Mouse (Mus musculus) left cerebral cortex, adult 18-20 months (tissue): ENCODE data around the gene Acvr1b. TPM values are rescaled to one million over a fixed set of nuclear protein-coding genes. Genes with fewer than 3 reads are reported as not detected.

Source experiments
- DNase-seq, 2 experiments: peaks; one replicate each; pipeline ENCODE4 v3.0.0; 2021 to 2022; ENCODE audit warnings: low spot score in 2 of 2, mixed read lengths in 1 of 2
- total RNA-seq, 2 experiments: library from RNA; stranded (reverse); gene quantifications; 2 replicates each; pipeline ENCODE4 v1.2.3; 2021

Gene Acvr1b
- total RNA-seq, 2 experiments from 2014 or later: 102 to 112 TPM

DNA sequence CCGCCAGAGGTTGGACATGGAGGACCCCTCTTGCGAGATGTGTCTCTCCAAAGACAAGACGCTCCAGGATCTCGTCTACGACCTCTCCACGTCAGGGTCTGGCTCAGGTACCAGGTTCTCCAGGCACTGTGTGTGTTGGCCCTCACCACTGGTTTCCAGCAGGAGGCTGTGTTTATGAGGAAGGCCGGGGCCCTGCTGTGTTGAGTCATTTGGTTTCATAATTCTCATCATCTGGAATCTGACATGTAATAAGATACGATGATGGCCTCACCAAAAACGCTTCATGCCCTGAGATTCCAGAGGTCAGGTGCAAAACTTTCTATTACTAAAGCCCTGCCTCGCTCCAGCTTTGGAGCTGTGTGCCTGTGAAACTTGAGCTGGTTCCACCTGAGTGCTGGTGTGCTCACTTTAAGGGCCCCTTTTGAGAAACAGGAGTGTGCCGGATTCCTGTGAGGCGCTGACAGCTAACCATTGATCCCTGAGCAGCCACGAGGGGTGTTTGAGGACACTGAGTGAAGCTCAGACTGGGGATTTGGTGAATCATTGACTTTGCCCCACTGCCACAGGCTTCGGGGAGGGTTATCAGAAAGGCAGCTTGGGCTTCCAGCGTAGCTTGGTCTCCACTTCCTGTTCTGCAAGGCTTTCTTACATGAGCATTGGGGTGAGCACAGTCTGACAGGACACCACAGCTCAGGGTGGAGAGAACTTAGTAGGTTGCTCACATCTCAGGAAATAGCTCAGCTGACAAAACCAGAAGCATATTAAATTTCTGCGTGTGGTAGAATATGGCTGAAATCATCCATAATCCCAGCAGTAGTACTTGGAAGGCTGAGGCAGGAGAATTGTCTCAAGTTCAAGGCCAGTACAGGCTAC is 21.3 kb downstream of the Acvr1b start:
- no peak for DNase-seq

DNA sequence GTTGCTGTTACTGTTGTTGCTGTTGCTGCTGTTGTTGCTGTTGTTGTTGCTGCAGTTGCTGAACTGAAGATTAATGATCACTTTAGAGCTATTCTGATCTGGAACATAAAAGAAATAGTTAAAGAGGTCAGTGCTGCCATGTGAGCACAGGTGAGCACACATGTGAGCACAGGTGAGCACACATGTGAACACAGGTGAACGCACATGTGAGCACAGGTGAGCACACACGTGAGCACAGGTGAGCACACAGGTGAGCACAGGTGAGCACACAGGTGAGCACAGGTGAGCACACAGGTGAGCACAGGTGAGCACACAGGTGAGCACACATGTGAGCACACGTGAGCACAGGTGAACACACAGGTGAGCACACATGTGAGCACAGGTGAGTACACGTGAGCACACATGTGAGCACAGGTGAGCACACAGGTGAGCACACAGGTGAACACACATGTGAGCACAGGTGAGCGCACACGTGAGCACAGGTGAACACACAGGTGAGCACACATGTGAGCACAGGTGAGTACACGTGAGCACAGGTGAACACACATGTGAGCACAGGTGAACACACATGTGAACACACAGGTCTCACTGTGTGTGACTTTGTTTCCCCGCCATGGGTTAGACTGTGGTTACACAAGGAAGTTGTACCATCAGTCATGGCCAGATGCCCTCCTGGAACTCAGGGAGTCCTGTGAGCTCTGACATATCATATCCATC is 22.4 kb downstream of the Acvr1b start:
- no peak for DNase-seq

DNA sequence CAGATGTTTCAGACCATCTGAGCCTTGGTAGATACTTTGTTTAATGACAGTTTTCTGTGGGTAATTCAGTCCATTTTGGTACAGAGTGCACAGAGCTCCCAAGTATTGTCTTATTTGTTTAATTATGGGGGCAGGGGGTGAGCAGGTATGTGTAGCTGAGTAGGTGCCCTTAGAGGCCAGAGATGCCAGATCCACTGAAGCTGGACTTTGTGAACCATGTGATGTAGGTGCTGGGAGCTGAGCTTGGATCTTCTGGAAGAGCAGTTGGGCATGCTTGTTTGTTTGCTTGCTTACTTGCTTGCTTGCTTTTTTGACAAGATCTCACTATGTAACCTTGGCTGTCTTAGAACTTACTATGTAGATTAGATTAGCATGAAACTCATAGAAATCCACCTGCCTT is 23.1 kb downstream of the Acvr1b start:
- no peak for DNase-seq

DNA sequence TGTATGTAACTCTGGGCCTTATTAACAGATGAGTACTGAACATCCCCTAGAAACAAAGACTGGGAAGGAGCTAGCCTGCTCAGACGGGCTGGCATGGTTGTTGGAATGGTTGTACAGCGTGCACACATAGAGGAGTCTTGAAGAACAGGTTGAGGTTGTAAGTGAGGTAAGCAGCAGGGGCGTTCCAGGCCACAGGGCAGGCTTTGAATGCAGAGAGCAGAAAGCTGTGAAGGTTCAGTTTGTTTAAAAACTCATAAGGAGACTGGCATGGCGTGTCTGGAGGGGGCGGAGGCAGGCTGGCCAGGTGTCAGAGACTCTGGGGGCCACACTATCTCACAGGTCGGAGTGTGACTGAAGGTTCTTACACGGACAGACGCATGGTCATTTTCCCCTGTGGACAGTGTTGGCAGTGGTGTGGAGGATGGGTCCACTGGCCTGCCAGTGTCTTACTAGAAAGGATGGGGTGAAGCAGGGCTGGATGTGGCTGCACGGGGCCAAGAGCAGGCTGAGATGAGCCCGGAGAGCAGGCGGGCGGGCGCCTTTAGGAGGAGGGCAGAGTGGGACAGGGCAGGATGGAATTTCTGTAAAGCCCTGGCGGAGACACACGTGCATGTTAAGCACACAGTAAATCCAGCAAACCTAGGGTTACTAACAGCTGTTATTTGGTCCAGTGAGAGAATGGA is 23.8 kb downstream of the Acvr1b start:
- no peak for DNase-seq

DNA sequence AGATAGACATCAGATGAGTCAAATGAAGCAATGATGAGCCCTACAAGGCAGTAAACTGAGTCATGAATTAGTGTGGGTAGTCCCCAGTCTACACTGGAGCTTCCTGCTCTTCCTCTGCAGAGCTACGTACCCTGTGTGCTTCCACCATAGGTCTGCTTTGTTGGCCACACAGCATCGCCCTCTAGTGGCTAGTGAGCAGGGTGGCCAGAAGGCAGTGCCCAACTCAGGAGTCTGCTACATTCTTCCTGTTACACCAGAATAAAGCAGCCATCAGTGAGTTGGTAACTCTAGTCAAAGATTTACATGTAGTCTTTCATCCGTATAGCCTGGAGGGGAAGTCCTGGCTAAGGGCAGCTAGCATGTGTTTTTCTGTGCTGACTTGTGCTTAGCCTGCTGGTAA is 24.4 kb downstream of the Acvr1b start:
- peak; percentile 69 to 73 for DNase-seq

DNA sequence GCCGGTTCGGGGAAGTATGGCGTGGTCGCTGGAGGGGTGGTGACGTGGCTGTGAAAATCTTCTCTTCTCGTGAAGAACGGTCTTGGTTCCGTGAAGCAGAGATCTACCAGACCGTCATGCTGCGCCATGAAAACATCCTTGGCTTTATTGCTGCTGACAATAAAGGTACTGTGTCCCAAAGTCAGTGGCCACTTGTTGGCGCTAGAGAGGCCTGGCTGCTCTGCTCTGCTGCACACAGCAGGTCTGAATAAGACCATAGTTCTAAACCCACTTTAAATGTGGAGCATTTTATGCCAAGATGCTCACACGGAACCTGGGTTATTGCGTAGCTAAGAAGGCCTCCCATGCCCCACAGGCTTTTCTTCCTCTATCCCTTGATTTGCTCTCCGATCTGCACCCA is 25.0 kb downstream of the Acvr1b start:
- DNase-seq: no peak

DNA sequence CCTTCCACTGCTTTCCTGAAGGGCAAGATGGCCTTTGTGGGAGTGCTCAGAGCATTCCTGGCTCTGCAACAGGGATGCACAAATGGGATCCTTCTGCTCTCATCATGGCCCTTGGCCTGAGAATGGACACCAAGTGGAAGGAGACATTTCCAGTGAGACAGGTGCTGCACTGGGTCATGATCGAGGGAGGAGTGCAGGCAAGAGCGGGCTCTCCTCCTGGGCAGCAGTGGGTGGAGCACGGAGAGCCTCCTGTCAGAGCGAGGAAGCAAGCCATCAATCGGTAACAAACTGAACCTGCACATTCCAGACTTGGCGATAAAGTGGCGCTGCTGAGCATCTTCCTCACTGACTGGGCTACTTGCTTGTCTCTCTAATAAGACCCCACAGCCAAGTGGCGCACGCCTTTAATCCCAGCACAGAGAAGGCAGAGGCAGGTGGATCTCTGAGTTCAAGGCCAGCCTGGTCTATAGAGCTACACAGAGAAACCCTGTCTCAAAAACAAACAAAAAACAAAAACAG is 27.0 kb downstream of the Acvr1b start:
- no peak for DNase-seq

DNA sequence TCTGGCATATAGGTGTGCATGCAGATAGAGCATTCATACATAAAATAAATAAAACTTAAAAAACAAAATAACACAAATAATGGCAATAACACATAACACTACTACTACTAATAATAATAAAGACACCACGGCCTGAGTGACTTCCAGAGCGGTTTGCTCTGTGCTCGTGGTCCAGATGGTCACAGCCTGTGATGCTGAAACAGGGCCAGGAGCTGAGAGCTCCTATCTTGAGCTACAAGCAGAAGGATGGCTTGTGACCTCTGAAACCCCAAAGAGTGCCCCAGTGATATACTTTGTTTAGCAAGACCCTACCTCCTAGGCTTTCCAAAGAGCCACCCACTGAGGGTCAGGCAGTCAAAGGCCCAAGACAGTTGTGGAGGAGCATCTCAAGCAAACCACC is 27.5 kb downstream of the Acvr1b start:
- DNase-seq: no peak

DNA sequence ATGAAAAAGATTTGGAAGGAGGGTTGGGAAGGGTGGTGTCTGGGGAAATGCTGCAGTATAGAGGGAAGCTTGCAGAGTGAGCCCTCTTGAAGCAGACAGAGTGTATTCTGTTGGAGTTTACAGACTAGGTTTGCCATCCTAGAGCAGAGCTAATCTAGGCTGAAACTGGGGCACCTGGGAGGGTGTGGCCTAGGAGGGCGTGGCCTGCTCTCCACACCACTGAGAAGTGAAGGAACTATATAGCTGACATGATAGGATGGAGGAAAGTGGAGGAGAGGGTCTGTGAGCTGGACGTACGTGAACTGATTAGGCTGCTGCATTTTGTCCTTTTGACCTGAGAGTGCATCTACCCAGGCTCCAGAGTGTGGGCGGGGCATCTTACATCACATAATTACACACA is 29.8 kb downstream of the Acvr1b start:
- DNase-seq: no peak

DNA sequence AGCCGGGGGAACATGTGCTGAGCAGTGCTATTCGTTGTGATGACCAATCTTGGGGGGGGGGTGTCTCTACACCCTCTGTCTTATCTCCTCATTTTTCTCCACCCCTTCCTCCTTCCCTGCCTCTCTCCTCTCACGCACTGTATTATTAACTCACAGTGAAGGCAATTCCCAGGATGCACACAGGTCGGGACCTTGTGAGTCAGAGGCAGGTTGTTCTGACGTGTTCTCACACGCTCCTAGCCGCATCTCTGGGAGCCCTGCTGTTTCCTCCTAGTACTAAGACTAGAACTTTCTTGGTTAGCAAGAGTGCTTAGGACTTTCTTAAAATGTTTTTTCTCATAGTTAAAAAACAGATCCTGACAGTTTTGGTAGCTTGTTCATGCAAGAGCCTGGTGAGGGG is 30.9 kb downstream of the Acvr1b start:
- no peak for DNase-seq

DNA sequence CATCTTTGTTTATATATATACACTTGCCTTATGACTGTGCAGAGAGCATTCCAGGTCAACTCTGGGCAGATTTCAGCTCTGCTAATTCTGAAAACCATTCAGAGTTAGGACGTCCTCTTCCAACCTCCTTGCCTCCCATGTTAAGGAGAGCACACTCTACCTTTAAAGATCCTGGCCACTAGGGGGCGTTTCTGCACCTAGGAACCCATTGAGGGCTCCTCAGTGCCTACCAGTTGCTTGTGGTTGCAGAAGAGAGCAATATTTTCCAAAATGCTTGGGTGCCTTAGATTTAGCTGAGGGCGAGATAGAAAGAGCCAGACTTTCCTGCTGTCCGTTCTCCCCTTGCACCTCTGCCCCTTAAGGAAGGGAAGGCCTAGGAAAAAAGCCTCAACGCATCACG is 36.4 kb downstream of the Acvr1b start:
- DNase-seq: peak in 1 of 2 experiments; percentile 78

DNA sequence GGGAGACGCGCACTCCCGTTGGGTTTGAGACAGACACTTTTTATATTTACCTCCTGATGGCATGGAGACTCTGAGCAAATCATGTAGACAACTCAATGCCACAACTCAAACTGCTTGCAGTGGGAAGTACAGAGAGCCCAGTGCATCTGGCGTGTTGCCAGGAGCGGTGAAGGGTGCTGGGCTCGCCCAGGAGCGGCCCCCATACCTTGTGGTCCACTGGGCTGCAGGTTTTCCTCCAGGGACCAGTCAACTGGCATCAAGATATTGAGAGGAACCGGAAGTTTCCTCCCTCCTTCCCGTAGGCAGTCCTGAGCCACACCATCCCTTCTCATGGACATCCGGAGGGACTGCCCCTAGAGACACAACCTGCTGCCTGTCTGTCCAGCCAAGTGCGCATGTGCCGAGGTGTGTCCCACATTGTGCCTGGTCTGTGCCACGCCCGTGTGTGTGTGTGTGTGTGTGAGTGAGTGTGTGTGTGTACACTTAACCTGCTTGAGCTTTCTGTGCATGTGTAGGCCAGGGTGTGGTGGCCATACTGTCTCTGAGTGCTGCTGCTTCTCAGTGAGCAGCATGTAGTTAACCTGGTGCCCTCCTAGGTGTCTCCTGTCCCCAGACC is 37.2 kb downstream of the Acvr1b start:
- no peak for DNase-seq

DNA sequence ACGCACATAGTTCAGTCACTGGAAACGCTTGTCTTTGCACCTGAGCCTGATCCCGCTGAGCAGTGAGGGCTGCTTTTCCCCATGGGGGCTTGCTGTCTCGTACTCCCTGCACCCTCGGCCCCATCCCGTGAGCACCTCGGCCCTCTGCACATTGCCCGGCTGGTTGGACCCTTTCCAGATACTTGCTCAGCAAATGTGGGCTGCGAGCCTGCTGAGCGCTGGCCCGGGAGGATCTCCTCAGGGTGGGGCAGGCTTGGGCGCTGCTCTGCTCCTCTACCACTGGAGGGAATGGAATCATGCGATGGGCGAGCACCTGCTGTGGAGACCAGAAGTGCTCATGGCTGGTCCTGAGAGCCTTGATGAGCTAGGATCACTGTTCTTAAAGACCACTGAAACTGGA is 38.6 kb downstream of the Acvr1b start:
- no peak for DNase-seq

DNA sequence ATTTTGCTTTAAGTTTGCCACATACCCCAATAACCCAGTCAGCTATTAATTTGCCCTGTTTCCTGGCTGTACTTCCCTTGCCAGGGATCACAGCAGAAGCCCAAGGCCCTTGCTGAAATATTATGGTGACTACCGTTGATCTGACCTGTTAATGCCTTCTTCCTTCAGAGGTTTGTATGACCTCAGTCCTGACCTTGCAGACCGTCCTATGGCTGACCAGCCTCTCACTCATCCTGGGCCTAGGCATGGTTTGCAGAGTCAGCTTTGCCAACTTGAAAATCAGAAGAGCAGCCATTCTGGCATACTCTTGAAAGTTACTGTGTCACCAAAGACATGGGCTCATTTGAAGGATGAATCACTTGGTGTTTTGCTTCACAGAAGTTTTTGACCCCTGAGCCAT is 41.3 kb downstream of the Acvr1b start:
- DNase-seq: no peak

DNA sequence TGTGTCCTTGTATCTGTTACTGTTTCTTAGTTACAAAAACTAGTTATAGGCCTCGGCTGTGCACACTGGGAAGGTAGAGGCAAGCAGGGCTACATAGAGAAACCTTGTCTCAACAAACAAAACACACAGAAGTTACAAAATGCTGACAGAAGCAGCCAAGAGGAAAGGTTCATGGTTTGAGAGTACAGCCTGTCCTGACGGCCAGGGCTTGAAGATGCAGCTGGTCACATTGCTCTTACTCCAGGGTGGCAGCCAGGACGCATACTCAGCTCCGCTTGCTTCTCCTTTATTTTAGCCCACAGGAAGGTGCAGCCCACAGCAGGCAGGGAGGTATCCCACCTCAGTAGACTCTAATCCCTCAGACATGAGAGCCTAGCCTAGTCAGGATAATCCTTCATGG is 42.2 kb downstream of the Acvr1b start:
- no peak for DNase-seq

DNA sequence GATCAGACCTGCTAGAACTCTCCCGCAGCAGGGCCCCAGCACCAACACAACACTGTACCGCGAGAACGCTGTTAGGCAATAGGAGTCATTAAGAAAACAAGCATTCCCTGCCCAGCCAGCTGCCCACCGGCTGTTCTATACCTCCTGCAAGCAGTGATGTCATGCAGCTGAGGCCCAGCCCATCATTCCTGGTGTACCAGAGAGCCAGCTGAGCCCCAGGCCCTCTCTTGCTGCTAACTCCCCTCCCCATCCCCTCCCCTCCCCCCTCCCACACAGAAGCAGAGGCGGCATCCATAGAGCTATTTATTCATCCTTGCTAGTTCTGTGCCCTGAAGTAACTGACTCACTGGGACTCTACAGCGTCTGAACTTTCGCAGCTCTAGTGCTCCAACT is 47.0 kb downstream of the Acvr1b start:
- DNase-seq: no peak

DNA sequence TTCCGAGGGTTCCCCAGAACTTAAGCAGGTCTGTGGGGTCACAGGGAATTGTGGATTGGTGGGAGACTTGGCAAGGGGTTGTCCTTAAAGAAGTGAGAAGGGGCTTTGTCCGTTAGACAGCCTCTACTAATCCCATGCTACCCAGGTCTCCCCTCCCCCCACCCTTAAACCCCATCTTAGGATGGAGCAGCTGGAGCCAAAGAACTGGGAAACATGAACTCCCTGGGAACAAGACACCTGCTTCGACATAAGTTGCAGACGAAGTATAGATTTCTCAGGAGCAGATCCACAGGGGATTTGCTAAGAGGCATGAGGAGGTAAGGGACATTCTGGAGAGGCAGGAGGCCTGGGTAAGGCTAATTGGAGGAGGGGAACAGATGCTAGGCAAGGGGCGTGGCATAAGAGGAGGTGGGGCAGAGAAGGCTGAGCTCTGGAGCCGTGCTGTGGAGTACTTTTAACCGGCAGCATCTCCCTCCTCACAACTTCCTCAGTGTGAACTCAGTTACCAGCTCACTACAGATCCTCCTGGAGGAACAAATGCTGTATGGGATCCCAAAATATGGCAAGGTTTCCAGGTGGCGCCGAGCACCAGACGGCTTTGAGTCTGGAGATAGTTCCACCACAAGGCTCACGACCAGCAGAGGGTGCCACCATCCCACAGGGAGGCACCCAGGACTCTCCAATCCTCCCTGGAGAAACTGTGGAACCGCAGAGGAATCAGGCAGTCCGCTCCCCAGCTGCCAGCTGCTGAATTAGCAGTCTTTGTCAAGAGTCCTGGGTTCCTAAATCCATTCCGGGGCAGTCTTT is 47.6 kb downstream of the Acvr1b start:
- peak; percentile 93 to 97 for DNase-seq

DNA sequence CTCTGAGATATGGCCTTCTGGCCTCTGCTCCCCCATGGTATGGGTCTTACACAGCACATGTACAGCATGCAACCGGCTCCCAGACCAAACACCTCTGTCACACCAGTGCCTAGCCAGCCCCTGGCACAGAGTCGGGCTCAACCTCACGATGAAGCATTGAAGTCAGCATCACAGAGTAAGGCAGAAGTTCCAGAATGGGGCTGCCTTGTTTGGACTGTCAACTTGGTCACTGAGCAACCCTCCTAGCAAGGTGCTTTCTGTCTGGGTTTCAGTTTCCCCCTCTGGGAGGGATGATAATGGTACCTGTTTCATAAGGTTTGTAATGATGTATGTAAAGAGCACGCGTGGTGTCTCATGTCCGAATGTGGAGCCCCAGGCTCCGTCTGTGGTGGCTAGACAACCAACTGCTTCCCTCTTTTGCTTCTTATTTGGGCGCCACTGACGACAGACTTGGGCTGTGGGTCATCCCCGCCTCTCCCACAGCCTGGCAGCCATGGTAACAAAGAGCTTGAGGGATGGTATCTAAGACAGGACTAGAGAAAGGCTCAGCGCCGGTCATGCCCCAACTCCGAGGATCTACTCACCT is 49.1 kb downstream of the Acvr1b start:
- peak in 1 of 2 experiments; percentile 59 for DNase-seq

DNA sequence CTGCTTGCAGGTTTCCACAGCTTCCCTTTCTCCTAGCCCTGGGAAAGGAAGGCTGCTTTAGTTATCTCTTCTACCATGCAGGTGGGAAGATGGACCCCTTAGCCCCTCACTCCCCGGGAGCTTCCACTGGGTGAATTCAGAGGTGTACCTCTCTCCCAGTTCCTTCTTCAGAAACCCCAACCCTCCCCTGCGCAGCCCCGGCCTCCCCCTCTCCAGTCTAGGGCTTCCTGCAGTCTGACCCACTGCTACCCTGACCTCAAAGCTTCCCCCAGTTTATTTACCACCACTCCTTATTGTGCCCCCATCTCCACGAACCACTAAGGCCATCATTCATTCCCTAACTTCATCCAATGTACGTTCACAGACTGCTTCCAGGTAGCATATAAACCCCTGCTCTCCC is 49.7 kb downstream of the Acvr1b start:
- DNase-seq: no peak
